Mouse (Mus musculus): Measurements from ENCODE around the gene Tnfsf9. TPM values are rescaled to one million over a fixed set of nuclear protein-coding genes. Genes with fewer than 3 reads are reported as not detected.
A peak's percentile ranks its signal among the peaks of the same experiment; 100 is the strongest.

The Tnfsf9 gene
- polyA plus RNA-seq, 1 experiment from 2014 or later: 8.4 TPM

- ATAC-seq (ENCODE audit: low read depth): no peak
- H3K27ac ChIP-seq (ENCODE audit: low read depth, low read length): no peak overlapping the region
- H3K4me1 ChIP-seq (ENCODE audit: control insufficient read depth, insufficient read depth, low read length): peaks cover 5% of the 10 kb centered on the region; the same call in 1 of the 2 replicates
- no peaks in the 10 kb centered on the region for H3K27me3 ChIP-seq (ENCODE audit: control insufficient read depth, insufficient read depth, low read length)
- peak overlapping the region; percentile 87; the same call in 1 of the 2 replicates for H3K4me2 ChIP-seq (ENCODE audit: low read depth, low read length)
- WGBS: 43% methylated on average over 4 of the region's 4 CpGs
- H3K4me3 ChIP-seq (ENCODE audit: low read depth, low read length): peak overlapping the region; percentile 59
- no peaks in the 10 kb centered on the region for H3K36me3 ChIP-seq (ENCODE audit: control insufficient read depth, insufficient read depth, low read length)
- H3K9me3 ChIP-seq (ENCODE audit: control insufficient read depth, low read length): no peaks in the 10 kb centered on the region
- no peak overlapping the region; the same call in 1 of the 2 replicates for H3K9ac ChIP-seq (replicated peaks; ENCODE audit: low read depth, low read length)
These were observed 629 bp upstream of the Tnfsf9 start for GRCm38 (mm10) chr17:57104496-57104895.

DNA sequence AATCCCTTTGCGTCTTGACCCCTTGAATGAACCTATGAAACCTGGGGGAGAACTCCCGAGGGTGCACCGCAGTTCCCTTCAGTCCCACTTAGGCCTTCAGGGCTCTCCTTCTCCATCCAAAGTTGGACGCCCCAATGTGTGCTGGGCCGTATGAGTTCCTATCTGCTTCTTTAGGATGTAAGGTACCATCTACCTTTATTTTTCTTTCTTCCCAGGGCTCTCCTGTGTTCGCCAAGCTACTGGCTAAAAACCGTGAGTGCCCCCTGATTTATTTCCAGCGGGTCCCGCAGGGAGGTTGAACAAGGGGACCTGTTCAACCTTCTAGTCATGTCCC is 877 bp downstream of the Tnfsf9 start:
- Histone ChIP-seq H3K4me1 (ENCODE audit: control insufficient read depth, insufficient read depth, low read length) (peaks cover 5% of the 10 kb centered on the region; the same call in 1 of the 2 replicates), H3K4me2 (ENCODE audit: low read depth, low read length) (peak overlapping the region; percentile 87), H3K4me3 (ENCODE audit: low read depth, low read length) (peak overlapping the region; percentile 59), H3K27me3 (ENCODE audit: control insufficient read depth, insufficient read depth, low read length) (no peaks in the 10 kb centered on the region), H3K9ac (replicated peaks; ENCODE audit: low read depth, low read length) (peak overlapping the region; percentile 65), H3K36me3 (ENCODE audit: control insufficient read depth, insufficient read depth, low read length) (no peaks in the 10 kb centered on the region), H3K9me3 (ENCODE audit: control insufficient read depth, low read length) (no peaks in the 10 kb centered on the region), H3K27ac (ENCODE audit: low read depth, low read length) (no peak overlapping the region)
- WGBS: 1% methylated on average over 9 of the region's 9 CpGs
- ATAC-seq (ENCODE audit: low read depth): no peak

DNA sequence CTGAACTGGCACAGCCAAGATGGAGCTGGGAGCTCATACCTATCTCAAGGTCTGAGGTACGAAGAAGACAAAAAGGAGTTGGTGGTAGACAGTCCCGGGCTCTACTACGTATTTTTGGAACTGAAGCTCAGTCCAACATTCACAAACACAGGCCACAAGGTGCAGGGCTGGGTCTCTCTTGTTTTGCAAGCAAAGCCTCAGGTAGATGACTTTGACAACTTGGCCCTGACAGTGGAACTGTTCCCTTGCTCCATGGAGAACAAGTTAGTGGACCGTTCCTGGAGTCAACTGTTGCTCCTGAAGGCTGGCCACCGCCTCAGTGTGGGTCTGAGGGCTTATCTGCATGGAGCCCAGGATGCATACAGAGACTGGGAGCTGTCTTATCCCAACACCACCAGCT is 1.9 kb downstream of the Tnfsf9 start:
- Histone ChIP-seq H3K27ac (ENCODE audit: low read depth, low read length) (no peak overlapping the region), H3K4me1 (ENCODE audit: control insufficient read depth, insufficient read depth, low read length) (peaks cover 5% of the 10 kb centered on the region; the same call in 1 of the 2 replicates), H3K9ac (replicated peaks; ENCODE audit: low read depth, low read length) (no peak overlapping the region), H3K4me2 (ENCODE audit: low read depth, low read length) (no peak overlapping the region), H3K9me3 (ENCODE audit: control insufficient read depth, low read length) (no peaks in the 10 kb centered on the region), H3K36me3 (ENCODE audit: control insufficient read depth, insufficient read depth, low read length) (no peaks in the 10 kb centered on the region), H3K4me3 (ENCODE audit: low read depth, low read length) (no peak overlapping the region), H3K27me3 (ENCODE audit: control insufficient read depth, insufficient read depth, low read length) (no peaks in the 10 kb centered on the region)
- WGBS: 87% methylated on average over 5 of the region's 5 CpGs
- no peak for ATAC-seq (ENCODE audit: low read depth)

DNA sequence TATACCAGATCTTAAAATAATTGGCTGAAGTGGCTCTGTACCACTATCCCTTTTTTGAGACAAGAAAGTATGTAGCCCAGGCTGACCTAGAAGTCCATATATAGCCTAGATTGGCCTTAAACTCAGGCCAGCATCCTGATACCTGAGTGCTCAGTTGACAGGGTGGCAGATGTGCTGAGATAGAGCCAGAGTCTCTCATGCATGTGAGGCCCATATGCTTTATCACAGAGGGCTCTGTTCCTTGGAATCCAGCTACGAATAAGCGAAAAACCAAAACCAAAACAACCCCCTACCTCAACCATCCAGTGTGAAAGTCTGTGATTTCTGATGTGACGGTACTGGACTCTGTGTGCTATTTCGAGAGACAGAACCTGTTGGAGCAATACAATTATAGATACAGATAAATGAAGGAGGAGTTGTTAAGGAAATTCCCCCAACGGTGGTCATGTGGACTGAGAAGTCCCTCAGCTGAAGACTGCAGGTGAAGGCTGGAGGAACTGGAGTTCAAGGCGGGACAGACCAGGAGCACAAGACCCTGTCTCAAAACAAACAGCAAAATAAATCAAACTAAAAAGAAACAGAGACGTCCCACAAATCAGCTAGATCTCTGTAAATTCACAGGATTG is 3.0 kb downstream of the Tnfsf9 start:
- 80% methylated on average over 7 of the region's 7 CpGs for WGBS
- H3K9ac ChIP-seq (replicated peaks; ENCODE audit: low read depth, low read length): no peak overlapping the region
- no peak for ATAC-seq (ENCODE audit: low read depth)
- H3K36me3 ChIP-seq (ENCODE audit: control insufficient read depth, insufficient read depth, low read length): no peaks in the 10 kb centered on the region
- H3K4me2 ChIP-seq (ENCODE audit: low read depth, low read length): no peak overlapping the region
- H3K27me3 ChIP-seq (ENCODE audit: control insufficient read depth, insufficient read depth, low read length): no peaks in the 10 kb centered on the region
- no peaks in the 10 kb centered on the region for H3K9me3 ChIP-seq (ENCODE audit: control insufficient read depth, low read length)
- no peak overlapping the region for H3K4me3 ChIP-seq (ENCODE audit: low read depth, low read length)
- peaks cover 5% of the 10 kb centered on the region; the same call in 1 of the 2 replicates for H3K4me1 ChIP-seq (ENCODE audit: control insufficient read depth, insufficient read depth, low read length)
- H3K27ac ChIP-seq (ENCODE audit: low read depth, low read length): no peak overlapping the region

- no peak overlapping the region for H3K9ac ChIP-seq (replicated peaks; ENCODE audit: low read depth, low read length)
- no peaks in the 10 kb centered on the region for H3K36me3 ChIP-seq (ENCODE audit: control insufficient read depth, insufficient read depth, low read length)
- peaks cover 5% of the 10 kb centered on the region; the same call in 1 of the 2 replicates for H3K4me1 ChIP-seq (ENCODE audit: control insufficient read depth, insufficient read depth, low read length)
- H3K4me2 ChIP-seq (ENCODE audit: low read depth, low read length): no peak overlapping the region
- ATAC-seq (ENCODE audit: low read depth): no peak
- H3K9me3 ChIP-seq (ENCODE audit: control insufficient read depth, low read length): no peaks in the 10 kb centered on the region
- no peaks in the 10 kb centered on the region for H3K27me3 ChIP-seq (ENCODE audit: control insufficient read depth, insufficient read depth, low read length)
- H3K27ac ChIP-seq (ENCODE audit: low read depth, low read length): no peak overlapping the region
- H3K4me3 ChIP-seq (ENCODE audit: low read depth, low read length): no peak overlapping the region
- WGBS: 61% methylated on average over 5 of the region's 5 CpGs
These were observed 3.6 kb downstream of the Tnfsf9 start for GRCm38 (mm10) chr17:57108666-57109171.

DNA sequence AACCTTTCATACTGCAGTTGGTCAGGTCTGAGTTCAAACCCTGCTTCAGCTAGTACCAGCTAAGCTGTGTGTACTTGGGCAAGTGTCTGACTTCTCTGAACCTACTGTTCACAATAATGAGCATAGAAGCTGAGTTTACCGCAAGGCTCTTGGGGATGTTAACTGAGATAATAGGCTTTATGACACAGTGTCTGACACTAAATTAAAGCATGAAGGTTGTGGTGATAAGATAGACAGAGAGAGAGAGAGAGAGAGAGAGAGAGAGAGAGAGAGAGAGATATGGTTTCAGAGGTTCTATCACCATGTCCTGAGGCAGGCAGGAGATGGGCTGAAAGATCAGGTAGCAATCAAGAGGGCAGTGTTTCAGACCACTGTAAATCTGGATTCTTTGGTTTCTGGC is 4.9 kb downstream of the Tnfsf9 start:
- 88% methylated on average over 1 of the region's 1 CpGs for WGBS
- Histone ChIP-seq H3K4me3 (ENCODE audit: low read depth, low read length) (no peak overlapping the region), H3K9me3 (ENCODE audit: control insufficient read depth, low read length) (no peaks in the 10 kb centered on the region), H3K4me1 (ENCODE audit: control insufficient read depth, insufficient read depth, low read length) (no peaks in the 10 kb centered on the region; the same call in 1 of the 2 replicates), H3K36me3 (ENCODE audit: control insufficient read depth, insufficient read depth, low read length) (no peaks in the 10 kb centered on the region), H3K4me2 (ENCODE audit: low read depth, low read length) (no peak overlapping the region), H3K9ac (replicated peaks; ENCODE audit: low read depth, low read length) (no peak overlapping the region), H3K27me3 (ENCODE audit: control insufficient read depth, insufficient read depth, low read length) (no peaks in the 10 kb centered on the region), H3K27ac (ENCODE audit: low read depth, low read length) (no peak overlapping the region)
- no peak for ATAC-seq (ENCODE audit: low read depth)

GRCm38 (mm10) chr17:57112768-57113474 is 7.8 kb downstream of the Tnfsf9 start:
- no peak overlapping the region for H3K9ac ChIP-seq (replicated peaks; ENCODE audit: low read depth, low read length)
- no peaks in the 10 kb centered on the region for H3K9me3 ChIP-seq (ENCODE audit: control insufficient read depth, low read length)
- H3K36me3 ChIP-seq (ENCODE audit: control insufficient read depth, insufficient read depth, low read length): no peaks in the 10 kb centered on the region
- no peaks in the 10 kb centered on the region for H3K4me1 ChIP-seq (ENCODE audit: control insufficient read depth, insufficient read depth, low read length)
- H3K27me3 ChIP-seq (ENCODE audit: control insufficient read depth, insufficient read depth, low read length): no peaks in the 10 kb centered on the region
- WGBS: 88% methylated on average over 10 of the region's 10 CpGs
- H3K27ac ChIP-seq (ENCODE audit: low read depth, low read length): no peak overlapping the region
- no peak for ATAC-seq (ENCODE audit: low read depth)
- H3K4me3 ChIP-seq (ENCODE audit: low read depth, low read length): no peak overlapping the region
- H3K4me2 ChIP-seq (ENCODE audit: low read depth, low read length): no peak overlapping the region

- no peak overlapping the region for H3K27ac ChIP-seq (ENCODE audit: low read depth, low read length)
- no peak overlapping the region for H3K4me3 ChIP-seq (ENCODE audit: low read depth, low read length)
- 79% methylated on average over 2 of the region's 2 CpGs for WGBS
- no peaks in the 10 kb centered on the region for H3K4me1 ChIP-seq (ENCODE audit: control insufficient read depth, insufficient read depth, low read length)
- no peaks in the 10 kb centered on the region for H3K27me3 ChIP-seq (ENCODE audit: control insufficient read depth, insufficient read depth, low read length)
- H3K36me3 ChIP-seq (ENCODE audit: control insufficient read depth, insufficient read depth, low read length): no peaks in the 10 kb centered on the region
- no peak overlapping the region for H3K9ac ChIP-seq (replicated peaks; ENCODE audit: low read depth, low read length)
- ATAC-seq (ENCODE audit: low read depth): no peak
- H3K4me2 ChIP-seq (ENCODE audit: low read depth, low read length): no peak overlapping the region
- no peaks in the 10 kb centered on the region for H3K9me3 ChIP-seq (ENCODE audit: control insufficient read depth, low read length)
These were observed 11.7 kb downstream of the Tnfsf9 start for GRCm38 (mm10) chr17:57116801-57117200.

All from neural tube, embryonic 14.5 days (tissue).